Mouse (Mus musculus): ENCODE measurements at regions not wholly inside any gene's neighbourhood (a gene's known extent, or its start where the extent isn't known, plus 50 kb on each side); places are given as distances from the start of the nearest gene placed in this dataset.
A peak's percentile ranks its signal among the peaks of the same experiment; 100 is the strongest.

DNA sequence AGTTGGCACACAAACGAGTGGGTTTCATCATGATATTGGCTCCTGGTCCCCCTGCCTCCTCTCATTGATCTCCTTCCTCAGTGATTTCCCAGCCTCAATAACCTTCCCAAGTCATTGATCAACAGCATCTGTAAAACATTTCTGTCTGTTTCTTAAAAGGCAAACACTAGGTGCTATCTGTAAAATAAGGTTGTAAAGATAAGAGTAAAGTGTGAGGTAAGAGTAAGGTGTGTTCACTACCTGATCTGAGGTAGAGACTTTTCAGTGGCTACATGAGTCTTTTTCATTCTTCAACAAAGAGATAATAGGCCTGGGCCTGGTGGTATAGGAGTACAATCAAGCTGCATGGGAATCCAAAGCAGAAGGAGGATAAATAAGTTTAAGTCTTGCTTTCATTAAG, 55.7 kb downstream of the Plk2 start:
- H3K27me3 ChIP-seq (ENCODE audit: low read depth, poor library complexity, severe bottlenecking), result peaks cover 30% of the 10 kb centered on the region
- H3K27ac ChIP-seq (replicated peaks), result no peak overlapping the region
- H3K4me3 ChIP-seq, result no peak overlapping the region
- no peak for DNase-seq (ENCODE audit: low spot score)
- no peaks in the 10 kb centered on the region for H3K9me3 ChIP-seq (replicated peaks)
- H3K36me3 ChIP-seq, result no peaks in the 10 kb centered on the region
- 56% methylated on average over 1 of the region's 1 CpGs for WGBS
- peaks cover 17% of the 10 kb centered on the region for H3K4me1 ChIP-seq

DNA sequence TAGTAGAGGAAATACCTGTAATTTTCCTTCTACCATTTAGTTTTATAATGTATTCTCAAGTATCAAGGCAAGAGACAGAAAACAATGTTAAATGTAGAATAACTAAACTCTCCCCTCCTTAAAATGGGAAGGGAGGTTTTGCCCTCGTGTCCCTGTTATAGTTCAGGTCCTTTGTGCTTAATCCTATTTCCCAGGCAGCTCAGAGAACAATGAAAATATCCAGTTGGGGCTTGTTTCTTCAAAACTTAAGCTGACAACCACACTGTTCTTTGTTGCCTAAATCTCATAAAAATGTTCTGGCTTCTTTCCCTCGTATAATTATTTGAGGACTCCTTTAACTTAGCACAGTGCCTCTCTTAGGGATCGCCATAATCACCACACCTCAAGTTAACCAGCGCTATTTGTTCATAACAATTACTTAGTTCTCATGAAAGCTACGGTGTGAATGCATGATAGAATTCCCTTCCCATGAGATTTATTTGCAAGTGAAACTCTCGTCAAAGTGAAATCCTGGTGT, 57.2 kb downstream of the Plk2 start:
- no peak for DNase-seq (ENCODE audit: low spot score)
- 43% methylated on average over 6 of the region's 6 CpGs for whole genome bisulfite sequencing
- H3K27me3 ChIP-seq (ENCODE audit: low read depth, poor library complexity, severe bottlenecking), result peaks cover 30% of the 10 kb centered on the region
- no peaks in the 10 kb centered on the region for H3K36me3 ChIP-seq
- H3K4me1 ChIP-seq, result peaks cover 17% of the 10 kb centered on the region
- H3K9me3 ChIP-seq (replicated peaks), result no peaks in the 10 kb centered on the region
- H3K27ac ChIP-seq (replicated peaks), result no peak overlapping the region; the same call in 1 of the 2 replicates
- no peak overlapping the region for H3K4me3 ChIP-seq

DNA sequence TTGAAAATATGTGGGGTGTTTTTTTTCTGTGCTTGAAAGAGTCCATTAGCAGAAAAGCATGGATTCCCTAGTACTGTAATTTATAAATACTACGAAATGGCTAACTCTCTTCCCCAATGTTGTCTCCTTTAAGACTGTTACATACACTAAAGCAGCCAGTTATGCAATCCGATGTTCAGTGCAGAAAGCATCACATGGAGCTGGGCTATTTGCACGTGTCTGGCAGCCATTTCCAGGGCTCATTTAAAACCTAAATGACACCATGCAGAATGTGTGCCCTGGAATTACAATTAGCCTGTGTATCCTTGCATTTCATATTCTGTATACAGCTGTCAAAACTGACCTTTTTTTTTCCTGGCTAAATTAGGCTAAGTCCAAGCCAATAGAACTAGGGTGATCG, 60.2 kb downstream of the Plk2 start:
- Histone ChIP-seq H3K4me1 (peaks cover 14% of the 10 kb centered on the region), H3K27me3 (ENCODE audit: low read depth, poor library complexity, severe bottlenecking) (peaks cover 26% of the 10 kb centered on the region), H3K27ac (replicated peaks) (no peak overlapping the region), H3K4me3 (no peak overlapping the region), H3K9me3 (replicated peaks) (no peaks in the 10 kb centered on the region), H3K36me3 (no peaks in the 10 kb centered on the region)
- WGBS, result 89% methylated on average over 4 of the region's 4 CpGs
- DNase-seq (ENCODE audit: low spot score), result no peak

GRCm38 (mm10) chr13:110455569-110456196, 60.8 kb downstream of the Plk2 start:
- Histone ChIP-seq H3K4me1 (peaks cover 14% of the 10 kb centered on the region), H3K36me3 (no peaks in the 10 kb centered on the region), H3K9me3 (replicated peaks) (no peaks in the 10 kb centered on the region), H3K27ac (replicated peaks) (no peak overlapping the region), H3K27me3 (ENCODE audit: low read depth, poor library complexity, severe bottlenecking) (peaks cover 22% of the 10 kb centered on the region), H3K4me3 (no peak overlapping the region)
- no peak for DNase-seq (ENCODE audit: low spot score)
- WGBS, result 85% methylated on average over 5 of the region's 5 CpGs

GRCm38 (mm10) chr13:110458701-110459100, 63.9 kb downstream of the Plk2 start:
- peaks cover 9% of the 10 kb centered on the region for H3K27me3 ChIP-seq (ENCODE audit: low read depth, poor library complexity, severe bottlenecking)
- DNase-seq (ENCODE audit: low spot score), result no peak
- H3K4me3 ChIP-seq, result no peak overlapping the region
- no peaks in the 10 kb centered on the region for H3K9me3 ChIP-seq (replicated peaks)
- no peak overlapping the region for H3K27ac ChIP-seq (replicated peaks)
- WGBS, result 88% methylated on average over 4 of the region's 4 CpGs
- H3K4me1 ChIP-seq, result no peaks in the 10 kb centered on the region; the same call in 1 of the 2 replicates
- H3K36me3 ChIP-seq, result no peaks in the 10 kb centered on the region

DNA sequence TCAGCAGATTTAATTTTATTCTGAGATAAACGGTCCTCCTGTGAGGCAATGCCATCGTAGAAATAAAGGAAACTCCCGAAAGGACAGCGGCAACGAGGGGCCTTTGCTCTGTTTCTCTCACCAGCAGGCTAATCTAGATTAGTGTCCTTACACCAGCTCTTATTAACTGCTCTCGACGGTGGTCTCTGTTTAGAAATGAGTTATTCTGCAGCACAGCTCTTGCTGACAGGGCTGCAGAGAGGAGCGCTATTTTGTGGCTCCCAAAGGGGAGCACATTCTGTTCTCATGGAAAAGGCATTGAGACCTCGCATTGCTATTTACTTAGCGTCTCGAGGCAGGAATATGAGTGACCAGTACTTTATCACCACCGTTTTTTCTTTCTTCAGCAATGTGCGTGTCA, 66.7 kb downstream of the Plk2 start:
- no peaks in the 10 kb centered on the region for H3K36me3 ChIP-seq
- H3K4me3 ChIP-seq, result no peak overlapping the region
- no peaks in the 10 kb centered on the region for H3K9me3 ChIP-seq (replicated peaks)
- H3K27ac ChIP-seq (replicated peaks), result no peak overlapping the region
- no peaks in the 10 kb centered on the region for H3K4me1 ChIP-seq
- H3K27me3 ChIP-seq (ENCODE audit: low read depth, poor library complexity, severe bottlenecking), result no peaks in the 10 kb centered on the region
- no peak for DNase-seq (ENCODE audit: low spot score)
- WGBS, result 85% methylated on average over 13 of the region's 13 CpGs

GRCm38 (mm10) chr13:110471526-110471925, 76.7 kb downstream of the Plk2 start:
- Histone ChIP-seq H3K36me3 (no peaks in the 10 kb centered on the region), H3K27me3 (ENCODE audit: low read depth, poor library complexity, severe bottlenecking) (no peaks in the 10 kb centered on the region), H3K27ac (replicated peaks) (no peak overlapping the region), H3K4me3 (no peak overlapping the region), H3K9me3 (replicated peaks) (0 out of 2 replicates have a peak, but pooled peaks cover 3% of the 10 kb centered on the region), H3K4me1 (no peaks in the 10 kb centered on the region)
- DNase-seq (ENCODE audit: low spot score), result no peak
- 78% methylated on average over 4 of the region's 4 CpGs for WGBS

GRCm38 (mm10) chr13:110477709-110478108, 82.9 kb downstream of the Plk2 start:
- 0 out of 2 replicates have a peak, but pooled peaks cover 3% of the 10 kb centered on the region for H3K9me3 ChIP-seq (replicated peaks)
- DNase-seq (ENCODE audit: low spot score), result no peak
- 92% methylated on average over 5 of the region's 5 CpGs for WGBS
- H3K4me1 ChIP-seq, result no peaks in the 10 kb centered on the region
- H3K27ac ChIP-seq (replicated peaks), result no peak overlapping the region
- no peak overlapping the region for H3K4me3 ChIP-seq
- no peaks in the 10 kb centered on the region for H3K27me3 ChIP-seq (ENCODE audit: low read depth, poor library complexity, severe bottlenecking)
- no peaks in the 10 kb centered on the region for H3K36me3 ChIP-seq

DNA sequence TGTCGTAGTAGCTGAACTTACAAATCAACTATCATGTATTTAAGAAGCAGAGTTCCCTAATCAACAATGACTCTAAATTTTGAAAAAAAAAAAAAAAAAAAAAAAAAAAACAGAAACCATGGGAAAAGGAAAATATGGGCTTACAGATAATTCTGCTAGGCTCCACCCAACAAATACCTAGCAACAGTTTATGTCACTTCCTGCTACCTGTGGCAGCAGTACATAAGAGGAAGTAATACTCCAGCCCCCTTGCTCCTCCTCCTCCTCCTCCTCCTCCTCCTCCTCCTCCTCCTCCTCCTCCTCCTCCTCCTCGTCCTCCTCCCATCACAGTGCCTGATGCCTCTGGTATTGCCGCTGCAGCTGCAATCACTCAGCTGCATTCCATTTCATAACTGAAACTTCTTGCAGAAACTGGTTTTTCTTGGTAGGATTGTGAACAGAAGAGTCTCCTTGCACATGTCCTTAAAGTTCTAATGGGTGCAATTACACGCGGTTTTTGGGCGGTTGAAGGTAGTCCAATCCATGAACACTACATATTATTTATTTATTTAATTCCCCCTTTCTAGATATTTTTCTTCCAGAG, 89.6 kb downstream of the Plk2 start:
- no peak for DNase-seq (ENCODE audit: low spot score)
- H3K27ac ChIP-seq (replicated peaks), result no peak overlapping the region
- H3K4me3 ChIP-seq, result no peak overlapping the region
- no peaks in the 10 kb centered on the region for H3K27me3 ChIP-seq (ENCODE audit: low read depth, poor library complexity, severe bottlenecking)
- WGBS, result 91% methylated on average over 5 of the region's 6 CpGs
- no peaks in the 10 kb centered on the region for H3K9me3 ChIP-seq (replicated peaks)
- H3K4me1 ChIP-seq, result no peaks in the 10 kb centered on the region
- H3K36me3 ChIP-seq, result no peaks in the 10 kb centered on the region

DNA sequence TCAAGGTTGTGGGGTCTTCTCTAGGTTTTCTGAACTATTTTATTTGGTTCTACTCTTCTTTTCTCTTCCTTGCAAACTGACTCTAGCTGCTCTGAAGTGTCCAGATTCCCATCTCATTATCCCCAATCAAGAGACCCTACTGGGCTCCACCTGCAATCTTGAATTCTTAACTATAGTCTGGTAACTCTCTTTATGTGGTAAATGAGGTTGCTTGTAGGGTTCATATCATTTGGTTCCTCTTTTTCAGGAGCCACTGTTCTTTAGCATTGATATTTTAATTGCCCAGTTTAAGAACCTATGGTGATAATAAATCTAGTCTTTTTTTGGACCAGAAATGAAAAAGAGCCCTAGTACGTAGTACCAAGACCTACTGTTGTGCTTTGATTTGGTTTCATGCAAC, 90.7 kb downstream of the Plk2 start:
- WGBS, result 93% methylated on average over 1 of the region's 1 CpGs
- no peaks in the 10 kb centered on the region for H3K9me3 ChIP-seq (replicated peaks)
- no peaks in the 10 kb centered on the region for H3K36me3 ChIP-seq
- no peak overlapping the region for H3K4me3 ChIP-seq
- no peak for DNase-seq (ENCODE audit: low spot score)
- H3K4me1 ChIP-seq, result no peaks in the 10 kb centered on the region
- H3K27ac ChIP-seq (replicated peaks), result no peak overlapping the region
- H3K27me3 ChIP-seq (ENCODE audit: low read depth, poor library complexity, severe bottlenecking), result no peaks in the 10 kb centered on the region

GRCm38 (mm10) chr13:110490166-110490565, 95.3 kb downstream of the Plk2 start:
- no peaks in the 10 kb centered on the region for H3K27me3 ChIP-seq (ENCODE audit: low read depth, poor library complexity, severe bottlenecking)
- H3K9me3 ChIP-seq (replicated peaks), result no peaks in the 10 kb centered on the region
- no peak overlapping the region for H3K4me3 ChIP-seq
- H3K27ac ChIP-seq (replicated peaks), result no peak overlapping the region
- DNase-seq (ENCODE audit: low spot score), result no peak
- H3K36me3 ChIP-seq, result no peaks in the 10 kb centered on the region
- WGBS, result 89% methylated on average over 2 of the region's 2 CpGs
- peaks cover 12% of the 10 kb centered on the region for H3K4me1 ChIP-seq

GRCm38 (mm10) chr13:110492296-110493001, 97.6 kb downstream of the Plk2 start:
- 55% methylated on average over 9 of the region's 9 CpGs for WGBS
- no peak overlapping the region for H3K4me3 ChIP-seq
- no peaks in the 10 kb centered on the region for H3K9me3 ChIP-seq (replicated peaks)
- H3K4me1 ChIP-seq, result peaks cover 12% of the 10 kb centered on the region
- H3K27me3 ChIP-seq (ENCODE audit: low read depth, poor library complexity, severe bottlenecking), result no peaks in the 10 kb centered on the region
- DNase-seq (ENCODE audit: low spot score), result peak; percentile 63
- H3K36me3 ChIP-seq, result no peaks in the 10 kb centered on the region
- 0 out of 2 replicates have a peak overlapping the region, but pooled peaks have one; percentile 28 for H3K27ac ChIP-seq (replicated peaks)

DNA sequence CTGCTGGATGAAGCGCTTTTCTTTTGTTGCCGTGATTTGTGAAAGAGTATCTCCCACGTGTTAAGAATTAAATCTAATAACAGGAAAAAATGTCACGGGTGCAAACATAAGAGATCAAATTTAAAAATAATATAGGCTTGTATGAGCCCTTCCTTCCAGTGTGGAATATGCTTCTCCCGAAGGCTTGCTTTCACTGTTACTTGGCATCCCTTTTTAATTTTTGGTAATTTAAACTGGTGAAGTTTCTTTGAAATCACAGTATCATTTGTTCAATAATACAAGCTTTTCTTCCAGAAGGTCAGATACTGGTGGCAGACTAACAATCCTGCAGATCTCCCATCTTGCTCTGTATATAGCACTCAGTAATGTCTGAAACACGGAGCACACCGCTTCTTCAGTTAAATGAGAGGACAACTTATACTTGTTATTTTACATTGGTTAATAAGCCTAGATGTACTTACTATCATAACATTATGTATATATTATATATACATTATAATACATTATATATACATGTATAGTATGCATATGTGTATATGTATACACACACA, 98.2 kb downstream of the Plk2 start:
- no peaks in the 10 kb centered on the region for H3K9me3 ChIP-seq (replicated peaks)
- DNase-seq (ENCODE audit: low spot score), result no peak
- WGBS, result 79% methylated on average over 7 of the region's 7 CpGs
- no peak overlapping the region for H3K4me3 ChIP-seq
- H3K27ac ChIP-seq (replicated peaks), result 0 out of 2 replicates have a peak overlapping the region, but pooled peaks have one; percentile 28
- no peaks in the 10 kb centered on the region for H3K36me3 ChIP-seq
- no peaks in the 10 kb centered on the region for H3K27me3 ChIP-seq (ENCODE audit: low read depth, poor library complexity, severe bottlenecking)
- peaks cover 12% of the 10 kb centered on the region for H3K4me1 ChIP-seq
